Mouse (Mus musculus) hematopoietic stem cell, adult 5-6 weeks (primary cell): ENCODE results near the gene Ngrn. TPM values are rescaled to one million over a fixed set of nuclear protein-coding genes. Genes with fewer than 3 reads are reported as not detected.

Experiments used
- ATAC-seq, 2 experiments: fragments of 125-278 bp in 1 of 2; replicated peaks in 1 of 2; 2 replicates each; pipeline ENCODE4 v1.8.0; 2016 to 2017; ENCODE audit warnings: inconsistent platforms in 2 of 2, mild to moderate bottlenecking in 2 of 2, moderate number of reproducible peaks in 2 of 2, low read depth in 1 of 2, moderate TSS enrichment in 1 of 2; ENCODE audit not compliant: low FRiP score in 2 of 2, poor library complexity in 2 of 2, severe bottlenecking in 2 of 2, insufficient read depth in 1 of 2, low TSS enrichment in 1 of 2
- total RNA-seq: library from RNA; stranded (forward); fragments of 172-1452, 232-1000 nt; gene quantifications from 2 replicates; pipeline ENCODE4 v1.2.3, GENCODE M21; 2017

The Ngrn gene
- 30.3 and 36.3 TPM in 2 replicates for total RNA-seq

DNA sequence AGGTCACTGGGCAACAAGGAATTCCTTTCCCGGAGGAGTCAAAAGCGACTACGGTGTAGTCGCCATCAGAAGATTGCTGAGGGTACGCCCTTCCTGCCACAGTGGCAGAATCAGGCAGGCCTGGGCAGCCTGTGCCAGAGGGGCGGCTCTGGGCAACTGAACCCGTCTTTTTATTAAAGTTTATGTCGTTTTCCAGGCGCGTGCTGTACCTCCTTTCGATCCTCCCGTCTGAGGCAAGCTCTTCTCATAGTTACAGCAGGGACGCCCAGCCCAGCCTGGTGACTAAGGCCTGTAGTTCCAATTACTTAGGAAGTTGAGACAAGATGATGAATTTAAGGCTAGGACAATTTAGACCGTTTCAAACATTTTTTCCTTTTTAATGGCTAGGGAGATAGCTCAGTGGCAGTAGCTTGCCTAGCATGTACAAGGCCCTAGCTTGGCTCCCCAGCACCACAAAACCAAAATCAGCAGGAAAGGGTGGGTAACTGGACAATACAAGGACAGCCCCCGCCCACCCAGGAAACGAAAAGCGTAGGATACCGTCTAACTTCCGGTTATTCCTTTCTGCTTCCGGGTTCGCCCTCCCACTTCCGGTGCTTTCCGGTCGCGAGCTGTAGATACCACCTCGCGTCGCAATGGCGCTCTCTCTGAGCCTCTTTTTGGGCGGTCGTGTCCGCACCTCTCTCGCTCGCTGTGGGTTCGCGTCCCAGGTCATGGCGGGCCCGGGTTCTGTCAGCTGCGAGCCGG lies at the start of gene Ngrn:
Gene Ngrn (plus strand): TSS at position 591 of the 747 bp plus-strand sequence.
- ATAC-seq: peak; percentile 63 to 85

DNA sequence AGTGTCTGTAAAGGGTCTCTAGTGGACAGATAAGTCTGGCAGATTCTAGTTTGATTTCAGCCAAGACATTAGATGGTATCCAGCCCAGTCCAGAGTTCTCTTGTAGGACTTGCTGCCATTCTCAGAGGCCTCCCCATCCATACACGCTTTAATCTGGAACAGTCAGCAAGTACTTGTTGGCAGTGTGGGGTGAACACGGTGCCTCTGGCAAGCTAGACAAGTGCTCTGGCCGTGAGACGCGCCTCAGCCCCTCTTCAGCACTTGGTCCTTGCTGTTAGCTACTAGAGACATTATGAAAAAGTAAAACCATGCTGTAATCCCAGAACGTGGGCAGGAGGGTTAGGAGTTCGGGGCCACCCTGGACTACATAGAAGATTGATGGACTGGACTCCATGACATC lies 47.4 kb upstream of the Ngrn start:
- no peak for ATAC-seq

DNA sequence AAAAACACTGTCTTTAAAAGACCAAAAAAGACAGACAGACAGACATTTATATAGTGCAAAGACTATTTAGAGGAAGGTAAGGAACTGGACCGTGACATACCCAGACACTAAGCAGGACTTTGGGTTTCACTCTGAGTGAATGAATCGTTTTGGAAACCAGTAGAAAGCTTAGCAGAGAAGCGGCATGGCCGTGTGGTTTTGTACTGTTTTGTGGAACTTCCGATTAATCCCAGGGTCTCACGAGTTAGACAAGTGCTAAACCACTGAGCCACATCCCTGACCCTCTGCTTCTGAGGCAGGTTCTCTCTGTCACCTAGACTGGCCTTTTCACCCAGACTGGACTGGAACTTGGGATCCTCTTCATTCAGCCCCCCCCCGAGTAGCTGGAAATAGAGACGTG lies 46.6 kb upstream of the Ngrn start:
- no peak for ATAC-seq

DNA sequence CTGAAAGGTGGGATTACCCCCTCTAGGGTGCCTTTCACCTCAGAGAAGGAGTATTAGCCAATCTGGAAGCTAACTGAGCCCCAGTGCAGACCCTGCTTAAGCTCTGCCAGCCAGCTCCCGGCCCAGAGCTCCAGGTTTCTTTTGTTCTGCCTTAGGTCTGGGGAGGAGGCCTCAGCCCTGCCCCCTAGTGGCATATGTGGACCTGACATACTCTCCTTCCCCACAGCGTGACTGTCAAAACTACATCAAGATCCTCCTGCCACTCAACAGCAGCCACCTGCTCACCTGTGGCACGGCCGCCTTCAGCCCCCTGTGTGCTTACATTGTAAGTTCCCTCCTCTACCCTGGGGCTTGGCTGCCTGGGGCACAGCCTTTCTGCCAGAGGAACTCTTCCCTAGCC lies 45.6 kb upstream of the Ngrn start:
- ATAC-seq: peak; percentile 87 to 88

DNA sequence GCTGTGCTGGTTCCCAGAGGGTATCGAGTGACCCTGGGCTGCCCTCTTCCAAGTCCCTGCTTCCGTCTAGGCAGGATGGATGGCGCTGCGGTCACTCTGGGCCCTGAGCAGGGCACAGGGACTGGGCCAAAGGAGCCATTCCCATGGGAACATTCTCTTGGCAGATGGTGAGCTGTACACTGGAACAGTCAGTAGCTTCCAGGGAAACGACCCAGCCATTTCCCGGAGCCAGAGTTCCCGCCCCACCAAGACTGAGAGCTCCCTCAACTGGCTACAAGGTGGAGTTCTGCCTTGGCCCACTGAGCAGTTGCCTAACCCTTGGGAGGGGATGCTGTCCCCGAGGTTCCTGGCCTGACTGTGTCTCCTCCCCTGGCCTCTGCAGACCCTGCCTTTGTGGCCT lies 44.4 kb upstream of the Ngrn start:
- ATAC-seq: no peak

DNA sequence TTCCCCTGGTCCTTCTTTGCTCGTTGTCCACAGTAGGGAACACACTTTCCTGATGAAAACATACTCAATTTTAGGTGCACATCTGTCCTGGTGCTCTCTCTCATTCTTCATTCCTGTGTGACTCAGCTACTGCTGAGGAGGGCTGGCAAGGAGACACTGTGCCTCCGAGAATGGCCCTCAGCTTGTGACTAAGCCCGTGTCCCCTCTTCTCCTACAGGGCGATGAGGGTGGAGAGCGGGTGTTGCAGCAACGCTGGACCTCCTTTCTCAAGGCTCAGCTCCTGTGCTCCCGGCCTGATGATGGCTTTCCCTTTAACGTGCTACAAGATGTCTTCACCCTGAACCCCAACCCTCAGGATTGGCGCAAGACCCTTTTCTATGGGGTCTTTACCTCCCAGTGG lies 42.3 kb upstream of the Ngrn start:
- no peak for ATAC-seq

DNA sequence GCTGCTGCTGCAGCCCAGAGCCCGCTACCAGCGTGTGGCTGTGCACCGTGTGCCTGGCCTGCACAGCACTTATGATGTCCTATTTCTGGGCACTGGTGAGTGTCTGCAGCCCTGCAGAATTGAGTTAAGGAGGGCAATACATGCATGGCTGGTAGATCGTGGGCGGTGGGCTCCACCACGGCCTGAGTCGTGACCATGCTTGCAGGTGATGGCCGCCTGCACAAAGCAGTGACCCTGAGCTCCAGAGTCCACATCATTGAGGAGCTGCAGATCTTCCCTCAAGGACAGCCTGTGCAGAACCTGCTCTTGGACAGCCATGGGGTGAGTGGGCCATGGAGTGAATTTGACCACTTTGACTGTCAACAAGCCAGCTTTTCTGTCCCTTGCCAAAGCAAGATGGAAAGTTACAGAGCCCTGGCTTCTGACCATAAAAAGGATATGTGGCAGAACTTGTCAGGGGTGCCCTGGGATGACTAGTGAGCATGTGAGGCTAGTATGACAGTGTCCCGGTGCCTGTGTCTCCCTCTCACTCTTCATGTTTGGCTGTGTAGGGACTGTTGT lies 40.7 kb upstream of the Ngrn start:
- ATAC-seq: no peak

DNA sequence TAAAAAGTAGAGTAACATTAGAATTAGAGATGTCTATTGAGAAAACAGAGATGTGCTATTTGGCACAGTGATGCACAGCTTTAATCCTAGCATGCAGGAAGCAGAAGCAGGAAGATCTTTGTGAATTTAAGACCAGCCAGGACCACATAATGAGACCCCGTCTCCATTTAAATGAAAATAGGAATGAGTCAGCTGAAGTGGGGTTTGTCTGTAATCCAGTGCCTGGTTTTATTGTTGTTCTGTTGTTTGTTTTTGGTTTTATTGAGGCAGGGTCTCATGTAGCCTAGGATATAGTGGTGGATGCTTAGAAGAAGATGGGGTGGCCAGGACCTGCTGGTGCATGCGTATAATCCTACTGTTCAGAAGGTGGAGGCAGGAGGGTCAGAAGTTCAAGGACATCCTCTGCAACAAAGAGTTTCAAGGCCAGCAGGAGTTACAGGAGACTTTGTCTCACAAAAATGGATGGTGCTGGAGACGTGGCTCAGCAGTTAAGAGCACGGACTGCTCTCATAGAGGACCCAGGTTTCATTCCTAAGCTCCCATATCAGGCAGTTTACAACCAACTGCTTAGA lies 39.8 kb upstream of the Ngrn start:
- ATAC-seq: no peak

DNA sequence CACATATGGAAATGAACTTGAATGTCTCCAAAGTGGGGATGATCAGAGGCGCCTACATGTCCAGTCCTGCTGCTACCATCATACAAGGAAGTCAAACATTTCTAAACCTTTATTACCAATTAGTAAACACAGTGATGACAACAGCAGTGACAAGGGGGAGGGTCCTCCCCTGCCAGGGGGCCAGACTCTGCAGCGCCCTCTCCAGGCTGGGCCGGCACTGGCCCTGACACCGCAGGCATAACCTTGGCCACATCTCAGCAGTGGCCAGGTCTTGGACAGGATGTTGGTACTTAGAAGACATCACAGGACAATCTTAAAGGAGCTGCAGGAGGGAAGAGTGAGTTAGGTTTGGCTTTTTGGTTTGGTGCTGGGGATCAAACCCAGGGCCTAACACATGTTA lies 34.0 kb upstream of the Ngrn start:
- no peak; a peak in 1 of 4 replicates for ATAC-seq

DNA sequence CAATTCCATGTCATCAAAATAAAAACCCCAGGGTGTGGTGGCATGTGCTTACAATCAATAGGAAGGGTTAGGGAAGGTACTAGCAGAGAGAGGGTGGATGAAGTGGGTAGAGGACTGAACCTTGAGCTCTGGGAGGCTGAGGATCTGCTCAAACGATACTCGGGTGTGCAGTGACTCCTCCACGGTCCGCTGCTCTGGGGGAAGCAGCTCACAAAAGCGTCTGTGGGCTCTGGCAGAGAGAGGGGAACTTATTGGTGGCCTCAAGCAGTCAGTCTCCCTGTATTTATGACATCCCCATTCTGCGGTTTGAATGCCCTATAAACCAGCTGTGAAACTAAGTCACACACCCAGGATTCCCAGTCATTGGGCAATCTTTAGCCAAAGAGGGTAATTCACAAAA lies 30.8 kb upstream of the Ngrn start:
- ATAC-seq: no peak

DNA sequence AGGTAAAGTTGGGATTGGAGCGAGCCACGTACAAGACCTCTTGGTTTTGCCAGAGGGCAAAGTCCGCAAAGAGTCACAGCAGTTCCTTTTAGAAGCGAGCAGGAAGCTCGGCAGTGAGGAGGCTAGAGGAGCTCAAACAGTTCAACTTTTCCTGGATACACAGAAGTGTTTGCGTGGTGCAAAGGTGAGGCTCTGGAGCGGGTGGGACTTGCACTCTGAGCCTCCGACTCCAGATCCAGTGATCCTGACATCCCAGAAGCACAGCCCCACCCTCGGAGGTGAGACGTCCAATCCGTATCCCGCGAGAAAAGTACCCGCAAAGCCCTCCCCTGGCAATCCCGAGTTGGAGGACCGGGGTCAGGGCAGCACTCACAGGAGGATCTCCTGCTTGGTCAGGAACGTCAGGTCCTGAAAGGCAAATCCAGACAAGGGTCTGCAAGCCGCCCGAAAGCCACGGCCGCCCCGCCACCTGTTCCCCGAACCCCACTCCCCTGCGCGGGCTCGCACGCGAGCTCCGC lies 29.0 kb upstream of the Ngrn start:
- 0 out of 4 replicates have a peak, but pooled peaks of 1 of the 2 experiments have one; percentile 5 for ATAC-seq

DNA sequence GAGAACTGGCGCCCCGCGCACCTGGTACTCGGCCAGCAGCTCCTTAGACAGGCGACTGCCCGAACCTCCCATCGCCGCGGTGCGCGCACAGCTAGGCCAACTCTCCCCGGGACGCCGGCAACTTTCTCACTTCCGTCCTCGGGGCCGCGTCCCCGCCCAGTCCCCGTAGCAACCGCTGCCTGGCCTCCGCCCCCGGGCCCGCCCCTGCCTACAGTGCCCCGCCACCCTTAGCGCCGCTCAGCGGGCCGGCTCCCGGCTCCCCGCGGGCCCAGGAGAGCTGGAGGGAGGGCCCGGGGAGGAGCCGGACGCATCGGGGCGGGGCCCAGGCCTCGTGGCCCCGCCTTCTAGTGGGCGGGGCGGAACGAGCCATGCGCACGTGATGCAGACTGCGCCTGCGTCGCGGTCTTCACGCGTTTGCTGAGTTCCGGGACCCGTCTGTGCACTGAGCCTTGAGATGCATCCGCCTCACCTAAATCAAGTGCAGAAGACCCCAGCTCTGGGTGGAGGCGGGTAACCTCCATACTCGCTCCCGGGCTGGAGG lies 28.5 kb upstream of the Ngrn start, which contains the start of the genes Cib1 and Gdpgp1:
Gene Cib1 (minus strand): TSS at position 325 of the 541 bp plus-strand sequence.
Gene Gdpgp1 (plus strand): TSS at position 377 of the 541 bp plus-strand sequence.
- peak; percentile 94 to 95 for ATAC-seq

DNA sequence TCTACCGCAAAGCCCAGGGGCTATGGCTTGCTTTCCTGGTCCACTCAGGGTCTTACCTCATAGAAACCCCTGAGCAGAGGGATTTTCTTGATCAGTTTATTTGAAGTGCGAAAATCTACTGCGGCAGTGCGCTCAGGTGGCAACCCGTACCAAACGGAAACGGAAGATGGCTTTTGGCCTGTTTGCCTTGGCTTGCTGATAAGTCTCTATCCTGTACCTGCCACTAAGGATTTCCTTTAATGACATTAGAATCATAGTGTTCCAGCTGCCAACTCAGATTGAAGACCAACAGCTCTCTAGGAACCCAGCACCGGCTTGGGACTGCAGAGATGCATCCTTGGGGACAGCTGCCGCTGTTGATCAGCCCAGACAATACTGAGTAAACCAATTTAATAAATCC lies 27.2 kb upstream of the Ngrn start:
- no peak for ATAC-seq

DNA sequence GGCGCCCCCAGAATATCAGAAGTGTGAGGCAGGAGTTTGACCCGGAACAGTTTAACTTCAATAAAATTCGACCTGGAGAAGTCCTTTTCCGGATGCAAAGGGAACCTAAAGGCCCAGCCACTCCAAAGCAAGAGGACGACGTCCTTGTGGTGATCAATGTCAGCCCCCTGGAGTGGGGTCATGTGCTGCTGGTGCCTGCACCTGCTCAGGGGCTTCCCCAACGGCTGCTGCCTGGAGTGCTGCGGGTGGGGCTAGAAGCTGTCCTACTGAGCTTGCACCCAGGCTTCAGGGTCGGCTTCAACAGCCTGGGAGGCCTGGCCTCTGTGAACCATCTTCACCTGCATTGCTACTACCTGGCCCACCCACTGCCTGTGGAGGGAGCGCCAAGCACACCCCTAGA lies 22.5 kb upstream of the Ngrn start:
- ATAC-seq: no peak

DNA sequence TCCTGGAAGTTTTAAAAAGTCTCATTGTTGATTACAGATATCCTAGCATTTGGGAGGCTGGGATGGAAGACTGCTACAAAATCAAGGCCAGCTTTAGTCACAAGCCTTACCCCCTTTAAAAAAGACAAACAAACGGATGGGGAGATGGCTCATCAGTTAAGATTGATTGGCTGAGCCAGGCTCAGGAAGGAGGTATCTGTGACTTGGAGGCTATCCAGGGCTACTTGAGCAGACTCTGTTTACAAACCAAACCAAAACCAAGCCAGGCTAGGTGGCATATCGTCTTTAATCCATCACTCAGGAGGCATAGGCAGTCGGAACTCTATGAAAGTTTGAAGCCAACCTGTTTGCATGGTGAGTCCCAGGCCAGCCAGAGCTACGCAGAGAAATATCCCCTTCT lies 19.4 kb upstream of the Ngrn start:
- ATAC-seq: no peak

DNA sequence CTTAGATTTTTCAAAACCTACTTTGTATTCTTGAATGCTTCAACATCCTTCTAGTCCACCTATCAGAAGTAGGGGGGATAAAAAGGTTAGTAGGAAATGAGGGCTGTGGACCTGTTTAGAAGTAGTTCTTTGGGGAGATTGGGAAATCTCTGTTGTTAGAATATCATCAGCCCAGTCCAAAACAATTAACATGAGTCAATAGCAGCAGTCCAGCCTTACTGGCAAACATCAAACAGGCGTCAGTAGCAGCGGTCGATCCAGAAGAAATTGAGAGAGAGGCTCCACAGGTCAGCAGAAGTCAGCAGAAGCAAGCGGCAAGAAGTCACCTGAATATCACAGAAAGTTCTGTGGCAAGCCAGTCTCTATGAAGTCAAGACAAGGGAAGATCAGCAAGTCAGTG lies 16.2 kb upstream of the Ngrn start:
- no peak for ATAC-seq

DNA sequence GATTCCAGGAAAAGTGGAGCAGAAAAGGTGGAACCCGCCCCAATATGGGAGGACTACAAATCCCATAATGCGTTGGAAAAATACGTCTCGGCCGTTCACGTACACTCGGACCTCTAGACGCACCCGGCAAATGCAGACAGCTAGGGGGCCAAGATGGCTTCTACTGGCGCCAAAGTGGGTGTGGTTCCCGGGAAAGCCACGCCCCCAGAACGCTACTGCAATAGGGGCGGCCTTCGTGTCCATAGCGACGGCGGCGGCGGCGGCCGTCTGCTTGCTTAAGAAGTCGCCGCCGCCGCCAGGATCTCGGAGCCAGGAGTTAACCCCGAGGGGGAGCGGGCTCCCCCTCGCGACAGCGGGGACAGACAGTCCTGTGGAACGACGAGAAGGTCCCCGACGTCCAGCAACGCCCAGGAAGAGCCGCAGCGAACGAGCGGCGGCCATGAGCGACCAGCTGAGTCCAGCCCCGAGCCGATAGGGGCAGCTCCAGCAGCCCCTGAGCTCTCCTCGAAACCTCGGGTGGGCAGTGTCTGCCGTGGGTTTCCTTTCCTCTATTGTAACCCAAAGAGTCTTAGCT lies 14.8 kb upstream of the Ngrn start, which contains the start of gene Ttll13:
Gene Ttll13 (plus strand): TSS at position 229 of the 574 bp plus-strand sequence.
- peak; percentile 97 to 98 for ATAC-seq

DNA sequence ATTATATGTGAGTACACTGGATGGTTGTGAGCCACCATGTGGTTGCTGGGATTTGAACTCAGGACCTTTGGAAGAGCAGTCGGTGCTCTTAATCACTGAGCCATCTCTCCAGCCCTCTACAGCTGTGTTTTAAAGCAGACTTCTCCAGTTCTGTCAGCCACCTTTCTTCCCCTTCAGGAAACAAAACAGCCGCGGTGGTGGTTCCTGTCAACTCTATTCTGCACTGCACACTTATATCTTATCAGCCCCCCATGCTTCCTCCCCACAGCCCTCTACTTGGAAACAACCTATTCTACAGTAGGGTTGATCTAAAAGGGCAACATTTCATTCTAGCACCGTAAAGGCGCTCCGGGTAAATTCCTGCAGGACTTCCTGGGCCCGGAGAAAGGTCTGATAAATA lies 14.2 kb upstream of the Ngrn start:
- peak in 1 of 2 experiments; percentile 33; a peak in 2 of 4 replicates for ATAC-seq
